Mouse (Mus musculus) right cerebral cortex, postnatal 14 days (tissue): Measurements from ENCODE around the gene 9230104L09Rik.

Experiments used
- DNase-seq: peaks from one replicate; pipeline ENCODE4 v3.0.0; 2022

The 9230104L09Rik gene

GRCm38 (mm10) chr2:148856630-148857400, 8.0 kb downstream of the 9230104L09Rik start:
- DNase-seq = no peak

- peak; percentile 77 for DNase-seq
Observed at GRCm38 (mm10) chr2:148851116-148851906, 13.5 kb downstream of the 9230104L09Rik start.

GRCm38 (mm10) chr2:148839224-148839623, 25.6 kb downstream of the 9230104L09Rik start:
- DNase-seq = no peak

- no peak for DNase-seq
Observed at GRCm38 (mm10) chr2:148838075-148838777, 26.6 kb downstream of the 9230104L09Rik start.

GRCm38 (mm10) chr2:148834912-148835311, 29.9 kb downstream of the 9230104L09Rik start, which contains the start of gene Cst9:
Gene Cst9 (plus strand): TSS chr2:148835147.
- no peak for DNase-seq

GRCm38 (mm10) chr2:148825986-148826385, 38.9 kb downstream of the 9230104L09Rik start:
- no peak for DNase-seq

- no peak for DNase-seq
Observed at GRCm38 (mm10) chr2:148819909-148820308, 44.9 kb downstream of the 9230104L09Rik start, which contains the start of gene Cst13. Gene Cst13 (plus strand): TSS chr2:148820081.

- DNase-seq = no peak
Observed at GRCm38 (mm10) chr2:148806696-148807095, 58.1 kb downstream of the 9230104L09Rik start.

- DNase-seq = no peak
Observed at GRCm38 (mm10) chr2:148801491-148801921, 63.3 kb downstream of the 9230104L09Rik start.

- DNase-seq = no peak
Observed at GRCm38 (mm10) chr2:148798485-148798884, 66.4 kb downstream of the 9230104L09Rik start, which contains the start of gene Cst8. Gene Cst8 (plus strand): TSS chr2:148798785.
